Mouse (Mus musculus) heart, adult 2 months (tissue): ENCODE data around the gene Rarres1. TPM values are rescaled to one million over a fixed set of nuclear protein-coding genes. Genes with fewer than 3 reads are reported as not detected.

Experiments
- DNase-seq, 2 experiments: peaks; one replicate each; pipeline ENCODE4 v3.0.0; 2021
- H3K27ac ChIP-seq: fragments of 200-600 bp; 2 replicates; pipeline ENCODE4 v1.8.1; 2022
- H3K27me3 ChIP-seq: fragments of 200-500 bp; 2 replicates; pipeline ENCODE4 v1.6.1; 2012; ENCODE audit warnings: mild to moderate bottlenecking, low read length, inconsistent platforms, mixed read lengths; ENCODE audit not compliant: control insufficient read depth, insufficient read depth
- H3K36me3 ChIP-seq: fragments of 200-500 bp; 2 replicates; pipeline ENCODE4 v1.6.1; 2012; ENCODE audit warnings: low read length, inconsistent platforms; ENCODE audit not compliant: control insufficient read depth, insufficient read depth
- H3K4me1 ChIP-seq: fragments of 200-500 bp; 2 replicates; pipeline ENCODE4 v1.6.1; 2011; ENCODE audit warnings: low read length; ENCODE audit not compliant: control insufficient read depth, insufficient read depth
- H3K4me3 ChIP-seq: fragments of 200-600 bp; 2 replicates; pipeline ENCODE4 v1.8.1; 2022
- H3K79me2 ChIP-seq: fragments of 200-500 bp; replicated peaks from 2 replicates; pipeline ENCODE4 v1.6.1; 2012; ENCODE audit warnings: mild to moderate bottlenecking, inconsistent platforms, low read length, moderate library complexity, mixed read lengths; ENCODE audit not compliant: control insufficient read depth, insufficient read depth
- H3K9ac ChIP-seq: fragments of 200-500 bp; 2 replicates; pipeline ENCODE4 v1.6.1; 2012; ENCODE audit warnings: low read depth, mild to moderate bottlenecking, control low read depth, inconsistent platforms, low read length, mixed read lengths
- CTCF ChIP-seq: fragments of 200-600 bp; IDR thresholded peaks from 2 replicates; pipeline ENCODE4 v1.8.1; 2022; ENCODE audit warnings: antibody characterized with exemption, mild to moderate bottlenecking, moderate library complexity
- EP300 ChIP-seq: fragments of 200-500 bp; IDR thresholded peaks from 2 replicates; pipeline ENCODE4 v1.6.1; 2011; ENCODE audit warnings: low read depth, low read length, control low read depth; ENCODE audit not compliant: insufficient read depth
- POLR2A ChIP-seq: fragments of 200-500 bp; IDR thresholded peaks from 2 replicates; pipeline ENCODE4 v1.6.1; 2011; ENCODE audit warnings: mild to moderate bottlenecking, low read depth, low read length, control low read depth; ENCODE audit not compliant: insufficient read depth
- WGBS: fragments of 180-500 bp; shearing (Covaris S2); methylation state at CpG from one replicate; pipeline ENCODE4 v1.1.7; 2018; 5-methylcytosine and 5-hydroxymethylcytosine counted together
- intact Hi-C: fragments of 180-260 bp; cut with DNase I; formaldehyde crosslinking; loops from one replicate; pipeline ENCODE4 v1.15.1; 2025
- polyA plus RNA-seq: library from polyadenylated mRNA; depleted of rRNA; stranded (reverse); fragments of >200 nt; gene quantifications from 2 replicates; pipeline ENCODE4 v1.2.3, GENCODE M21; 2012
- total RNA-seq, 2 experiments: library from RNA; stranded (reverse); gene quantifications; 2 replicates each; pipeline ENCODE4 v1.2.3; 2021

Rarres1 gene
- total and polyA plus RNA-seq, 3 experiments: 0.70 to 1.0 (median 0.89) TPM

GRCm38 (mm10) chr3:67462015-67462414 is 53.3 kb downstream of the Rarres1 start:
- Histone ChIP-seq H3K36me3 (no peaks in the 10 kb centered on the region; the same call in 1 of the 2 replicates), H3K27me3 (no peaks in the 10 kb centered on the region), H3K79me2 (no peaks in the 10 kb centered on the region; the same call in 1 of the 2 replicates), H3K9ac (no peak overlapping the region), H3K4me1 (peaks cover 2% of the 10 kb centered on the region; the same call in 1 of the 2 replicates), H3K27ac (no peak overlapping the region), H3K4me3 (no peak overlapping the region)
- DNase-seq: no peak
- 86% methylated on average over 7 of the region's 7 CpGs for WGBS
- TF ChIP-seq CTCF (no peak), POLR2A (no peak), EP300 (no peak)
- intact Hi-C loops: no loop called here

GRCm38 (mm10) chr3:67459881-67460280 is 55.4 kb downstream of the Rarres1 start:
- no peaks in the 10 kb centered on the region; the same call in 1 of the 2 replicates for H3K79me2 ChIP-seq
- no peak overlapping the region for H3K4me3 ChIP-seq
- intact Hi-C loops: loop anchor here (5.0 kb wide), 1 partner anchor 122 kb away; the partner anchor contains the start of gene Mfsd1
- peaks cover 2% of the 10 kb centered on the region; the same call in 1 of the 2 replicates for H3K4me1 ChIP-seq
- WGBS: 92% methylated on average over 3 of the region's 3 CpGs
- no peaks in the 10 kb centered on the region; the same call in 1 of the 2 replicates for H3K36me3 ChIP-seq
- no peak for TF ChIP-seq POLR2A
- no peak for TF ChIP-seq EP300
- TF ChIP-seq CTCF: no peak
- no peak overlapping the region for H3K27ac ChIP-seq
- no peak overlapping the region for H3K9ac ChIP-seq
- no peaks in the 10 kb centered on the region for H3K27me3 ChIP-seq
- no peak for DNase-seq

DNA sequence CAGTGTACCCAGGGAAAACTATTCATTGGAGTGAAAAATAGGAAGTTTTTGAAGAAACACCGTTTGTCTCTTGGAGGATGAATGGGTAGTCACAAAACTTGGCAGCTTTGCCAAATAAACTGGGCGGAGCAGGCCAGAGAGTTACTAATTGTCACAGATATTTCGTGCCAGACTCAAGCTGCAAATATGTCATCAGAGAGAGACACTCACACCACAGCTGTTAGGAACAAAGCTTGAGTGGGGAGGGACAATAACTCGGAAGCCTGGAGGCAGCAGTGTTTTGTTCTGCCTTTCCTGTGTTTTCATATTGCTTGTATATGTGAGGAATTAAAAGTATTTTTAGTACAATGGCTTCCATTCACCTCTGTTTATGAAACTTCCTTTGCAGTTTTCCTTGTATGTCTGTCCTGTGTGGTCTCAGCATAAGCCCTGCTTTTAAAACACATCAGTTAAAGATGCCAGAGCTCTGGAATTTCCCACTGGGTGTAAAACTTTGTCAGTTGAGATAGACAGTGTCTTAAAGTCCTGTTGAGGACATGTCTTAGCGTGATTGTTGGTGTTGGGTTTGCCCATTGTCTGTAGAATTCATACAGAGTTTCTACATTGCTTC is 64.6 kb downstream of the Rarres1 start:
- intact Hi-C loops: no loop called here
- no peak overlapping the region for H3K9ac ChIP-seq
- H3K79me2 ChIP-seq: no peaks in the 10 kb centered on the region
- H3K4me1 ChIP-seq: no peaks in the 10 kb centered on the region
- TF ChIP-seq EP300: no peak
- no peak for TF ChIP-seq POLR2A
- peak overlapping the region; percentile 28; the same call in 1 of the 2 replicates for H3K27ac ChIP-seq
- 43% methylated on average over 5 of the region's 5 CpGs for WGBS
- no peaks in the 10 kb centered on the region for H3K27me3 ChIP-seq
- peak in 1 of 2 experiments; percentile 29 for DNase-seq
- H3K36me3 ChIP-seq: peaks cover 2% of the 10 kb centered on the region; the same call in 1 of the 2 replicates
- no peak overlapping the region for H3K4me3 ChIP-seq

DNA sequence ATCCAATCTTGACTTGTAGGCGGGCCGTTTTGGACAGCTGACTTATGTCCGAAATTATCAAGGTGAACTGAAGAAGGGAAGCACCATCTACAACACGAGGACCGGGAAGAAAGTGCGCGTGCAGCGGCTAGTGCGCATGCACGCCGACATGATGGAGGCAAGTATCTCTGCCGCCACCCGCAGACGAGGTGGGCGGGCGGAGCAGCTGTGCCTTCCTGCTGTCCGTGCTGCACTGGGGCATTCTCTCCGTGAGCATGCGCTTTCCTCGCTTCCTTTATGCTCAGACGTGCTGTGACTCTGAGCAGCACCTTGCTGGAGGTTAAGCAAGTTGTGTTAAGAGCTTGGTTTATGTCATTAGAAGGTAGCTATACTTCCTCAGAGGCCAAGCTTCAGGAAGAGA is 65.7 kb downstream of the Rarres1 start:
- Histone ChIP-seq H3K4me1 (no peaks in the 10 kb centered on the region), H3K4me3 (no peak overlapping the region), H3K9ac (no peak overlapping the region), H3K79me2 (no peaks in the 10 kb centered on the region), H3K36me3 (peaks cover 2% of the 10 kb centered on the region; the same call in 1 of the 2 replicates), H3K27ac (no peak overlapping the region; the same call in 1 of the 2 replicates), H3K27me3 (no peaks in the 10 kb centered on the region)
- 79% methylated on average over 21 of the region's 21 CpGs for WGBS
- intact Hi-C loops: no loop called here
- no peak for TF ChIP-seq CTCF
- TF ChIP-seq POLR2A: no peak
- no peak for TF ChIP-seq EP300
- peak in 1 of 2 experiments; percentile 11 for DNase-seq

DNA sequence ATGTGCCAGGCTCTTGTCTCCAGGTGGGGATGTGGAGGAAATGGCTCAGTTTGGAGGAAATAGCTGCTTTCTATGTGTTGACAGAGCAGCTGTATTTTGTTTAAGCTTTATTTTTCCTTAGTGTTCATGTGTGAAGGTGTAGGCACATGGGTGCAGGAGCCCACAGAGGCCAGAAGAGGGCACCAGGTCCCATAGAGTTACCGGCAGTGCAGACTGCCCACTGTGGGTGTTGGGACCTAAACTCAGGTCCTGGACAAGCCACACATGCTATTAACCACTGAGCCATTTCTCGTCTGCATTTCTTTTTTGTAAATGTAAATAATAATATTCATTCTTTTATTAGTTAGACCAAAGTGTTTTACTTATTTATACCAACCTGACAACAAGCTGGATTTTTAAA is 68.2 kb downstream of the Rarres1 start:
- 93% methylated on average over 2 of the region's 2 CpGs for WGBS
- H3K27ac ChIP-seq: no peak overlapping the region
- H3K27me3 ChIP-seq: no peaks in the 10 kb centered on the region
- TF ChIP-seq CTCF: peak; percentile 48
- TF ChIP-seq EP300: no peak
- H3K4me1 ChIP-seq: no peaks in the 10 kb centered on the region
- H3K9ac ChIP-seq: no peak overlapping the region
- intact Hi-C loops: no loop called here
- peaks cover 2% of the 10 kb centered on the region; the same call in 1 of the 2 replicates for H3K36me3 ChIP-seq
- H3K79me2 ChIP-seq: no peaks in the 10 kb centered on the region
- no peak for DNase-seq
- no peak overlapping the region for H3K4me3 ChIP-seq

DNA sequence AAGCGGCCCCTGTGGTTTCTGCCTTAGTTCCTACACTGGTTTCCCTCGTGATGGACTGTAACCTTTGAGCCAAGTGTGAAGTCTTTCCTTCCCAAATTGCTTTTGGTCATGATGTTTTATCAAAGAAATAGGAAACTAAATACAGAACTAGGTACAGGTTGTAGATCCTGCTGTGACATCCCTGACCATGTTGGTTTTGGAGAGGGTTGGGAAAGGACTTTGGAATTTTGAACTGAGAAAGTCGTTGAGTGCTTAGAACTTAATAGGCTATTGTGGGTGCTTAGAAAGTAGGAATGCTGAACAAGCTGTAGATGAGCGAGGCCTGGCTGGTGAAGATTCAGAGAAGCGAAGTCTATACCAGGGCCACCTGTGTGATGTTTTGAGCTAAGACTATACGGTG is 81.3 kb downstream of the Rarres1 start:
- H3K27me3 ChIP-seq: no peaks in the 10 kb centered on the region
- intact Hi-C loops: loop anchor here (5.0 to 10.0 kb wide), 2 partner anchors 62 to 449 kb away; partner anchors contain the start of genes Mlf1, Rsrc1 and Shox2

More for the DNA sequence above, 81.3 kb downstream of the Rarres1 start:
- Histone ChIP-seq H3K36me3 (no peaks in the 10 kb centered on the region), H3K4me1 (peaks cover 2% of the 10 kb centered on the region; the same call in 1 of the 2 replicates), H3K4me3 (no peak overlapping the region), H3K9ac (no peak overlapping the region), H3K79me2 (peaks cover 2% of the 10 kb centered on the region; the same call in 1 of the 2 replicates), H3K27ac (no peak overlapping the region)
- TF ChIP-seq CTCF (no peak), EP300 (no peak), POLR2A (no peak)
- 92% methylated on average over 6 of the region's 6 CpGs for WGBS
- no peak for DNase-seq
